Mouse (Mus musculus) E14TG2a.4 (cell line): ENCODE measurements around the gene Plcg2.

Source experiments
- CTCF ChIP-seq: conservative IDR thresholded peaks from 2 replicates; pipeline ENCODE4 v1.5.1; 2014; ENCODE audit warnings: low read length
- NANOG ChIP-seq: IDR thresholded peaks from 2 replicates; pipeline ENCODE4 v1.6.1; 2014; ENCODE audit warnings: borderline replicate concordance, low read length, mixed read lengths
- POU5F1 ChIP-seq: IDR thresholded peaks from 2 replicates; pipeline ENCODE4 v1.6.1; 2014; ENCODE audit warnings: low read length, borderline replicate concordance

DNA sequence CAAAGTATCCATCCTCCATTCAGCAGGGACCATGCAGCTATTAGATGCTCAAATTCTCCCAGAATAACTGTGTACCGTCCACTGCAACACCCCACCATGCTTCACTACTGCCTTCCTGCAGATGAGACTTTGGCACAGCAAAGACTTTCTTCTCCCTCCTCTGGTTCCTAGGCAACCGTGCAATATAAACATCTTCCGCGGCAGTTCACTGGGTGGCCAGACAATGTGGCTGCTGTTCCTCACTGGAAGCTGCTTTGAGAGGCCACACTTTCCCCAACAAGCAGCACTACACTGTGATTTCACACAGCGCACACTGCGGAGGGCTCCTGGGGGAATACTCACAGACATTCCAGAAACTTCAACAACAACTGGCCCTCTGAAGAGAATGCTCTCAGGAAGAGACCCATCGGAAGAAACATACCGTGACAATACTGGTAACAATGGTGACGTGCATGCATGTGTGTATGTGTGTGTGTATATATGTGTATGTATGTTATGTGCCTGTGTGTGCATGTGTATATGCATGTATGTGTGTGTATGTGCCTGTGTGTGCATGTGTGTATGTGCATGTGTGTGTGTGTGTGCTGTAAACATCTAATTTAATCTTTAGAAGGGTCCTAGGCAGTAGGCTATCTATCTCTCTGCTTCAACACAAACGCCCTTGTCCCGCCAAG, 162.4 kb downstream of the Plcg2 start:
- TF ChIP-seq CTCF (no peak), POU5F1 (no peak), NANOG (no peak)
